Mouse (Mus musculus): ENCODE measurements around the gene Tsfm.

GRCm38 (mm10) chr10:127049395-127050118 is 18.9 kb upstream of the Tsfm start:
- TF ChIP-seq CTCF (IDR thresholded peaks at IDR 0.05; ENCODE audit: low read depth), result no peak
- TF ChIP-seq EP300 (IDR thresholded peaks at IDR 0.05; ENCODE audit: low read depth), result no peak
